Mouse (Mus musculus) NIH3T3 (cell line): ENCODE measurements at regions not wholly inside any gene's neighbourhood (a gene's known extent, or its start where the extent isn't known, plus 50 kb on each side); places are given as distances from the start of the nearest gene placed in this dataset.

Experiments
- DNase-seq: peaks from one replicate; pipeline ENCODE4 v3.0.0-alpha.2; 2012; ENCODE audit warnings: low read depth

- no peak for DNase-seq
Measured at GRCm38 (mm10) chr11:90136307-90136706, 51.2 kb upstream of the Gm45716 start.
